Comparison of ENCODE assay signal across 10 mouse cellular contexts in the genomic region with DNA sequence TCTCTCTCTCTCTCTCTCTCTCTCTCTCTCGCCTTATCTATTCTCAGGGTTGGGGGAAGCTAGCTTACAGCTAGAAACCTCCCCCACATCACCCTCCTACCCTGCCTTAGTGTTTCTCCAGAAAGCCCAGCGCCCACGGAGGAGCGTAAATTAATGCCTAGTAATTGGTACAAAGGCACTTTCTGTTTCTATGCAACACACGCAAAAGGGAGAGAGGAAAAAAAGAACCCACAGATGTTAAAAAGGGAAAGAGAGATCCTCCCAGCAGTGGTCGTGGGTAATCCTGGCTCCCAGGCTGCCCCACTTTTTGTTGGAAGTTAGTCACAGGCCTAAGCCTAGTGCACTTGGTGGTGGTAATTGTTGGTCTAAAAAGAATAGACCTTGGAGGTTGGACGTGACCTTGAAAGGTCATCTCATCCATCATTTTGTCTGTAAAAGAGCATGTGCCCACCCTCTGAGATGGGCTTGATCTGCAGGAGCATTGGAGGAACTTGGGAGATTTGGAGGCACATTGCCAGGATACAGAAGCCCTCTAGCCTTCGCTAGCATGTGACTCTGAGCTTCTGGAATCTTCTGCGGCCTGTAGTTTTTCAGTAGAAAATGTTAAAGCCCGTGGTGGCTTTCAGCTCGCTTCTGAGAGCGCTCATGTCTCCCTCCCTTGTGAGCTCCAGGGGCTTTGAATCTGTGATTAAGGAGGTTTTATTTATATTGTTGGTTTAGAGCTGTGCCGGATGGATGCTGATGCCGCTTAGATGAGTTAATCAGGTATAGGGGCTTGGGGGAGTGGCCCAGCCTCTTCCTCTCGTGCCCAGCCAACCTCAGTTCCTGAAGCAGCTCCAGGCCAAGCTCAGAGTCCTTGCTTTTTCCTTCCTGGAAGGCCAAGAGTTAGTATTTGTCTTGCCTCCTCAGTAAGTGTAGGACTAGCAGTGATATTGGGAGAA. TPM values are rescaled to one million over a fixed set of nuclear protein-coding genes. Genes with fewer than 3 reads are reported as not detected.
DNase-seq lines count a peak whose midpoint lies in the region; ATAC-seq and TF ChIP-seq lines count a peak whose summit lies in the region.
"Had no signal": no experiment of that assay in that cellular context is flagged by ENCODE, and none has a peak within 500 bp of the region (broad histone marks: within the 10 kb centered on the region; RNA-seq: fewer than 3 reads in every experiment).

No protein-coding gene starts in this region.

- TF ChIP-seq EP300 in stomach, postnatal 0 days (optimal IDR thresholded peaks at IDR 0.05): no peak

- H3K27ac ChIP-seq in stomach, postnatal 0 days (replicated peaks): 0 out of 2 replicates have a peak overlapping the region, but pooled peaks have one; percentile 4

- H3K4me2 ChIP-seq in stomach, postnatal 0 days (replicated peaks; ENCODE audit: low read depth): 0 out of 2 replicates have a peak overlapping the region, but pooled peaks have one; percentile 14

- no peak for TF ChIP-seq CTCF in stomach, postnatal 0 days (IDR thresholded peaks at IDR 0.05; ENCODE audit: low read depth)
- no peak for TF ChIP-seq CTCF in lung, adult 2 months (IDR thresholded peaks at IDR 0.05; ENCODE audit: insufficient read depth, low read length)

- 71% methylated on average over 15 of the region's 15 CpGs for WGBS in stomach, postnatal 0 days
- 45% methylated on average over 15 of the region's 15 CpGs for WGBS in lung, adult 2 months

- intact Hi-C loops in heart, postnatal 25 days (cut with DNase I): no loop called here

- no peak overlapping the region for H3K4me3 ChIP-seq in stomach, postnatal 0 days (ENCODE audit: low read depth, low read length)
- H3K4me3 ChIP-seq in lung, adult 2 months (replicated peaks; ENCODE audit: extremely low read depth, low read depth, low read length): no peak overlapping the region

- H3K4me1 ChIP-seq in stomach, postnatal 0 days (replicated peaks; ENCODE audit: control insufficient read depth, insufficient read depth): peaks cover 9% of the 10 kb centered on the region
- H3K4me1 ChIP-seq in lung, adult 2 months (ENCODE audit: control insufficient read depth, insufficient read depth, low read length): peaks cover 52% of the 10 kb centered on the region

- H3K36me3 ChIP-seq in stomach, postnatal 0 days (ENCODE audit: control insufficient read depth, insufficient read depth, low read length): no peaks in the 10 kb centered on the region

- no peaks in the 10 kb centered on the region for H3K9me3 ChIP-seq in stomach, postnatal 0 days (ENCODE audit: control insufficient read depth, low read length)

- TF ChIP-seq POLR2A in lung, adult 2 months (IDR thresholded peaks at IDR 0.05; ENCODE audit: borderline replicate concordance, extremely low read depth, low read depth, low read length): no peak

- H3K9ac ChIP-seq in stomach, postnatal 0 days (ENCODE audit: low read length): 0 out of 2 replicates have a peak overlapping the region, but pooled peaks have one; percentile 4

- peak; percentile 95 for DNase-seq in heart, adult 11 months
- DNase-seq in heart, postnatal 25 days (ENCODE audit: low spot score): no peak
- peak; percentile 26 for DNase-seq in retina, postnatal 1 day
- no peak for DNase-seq in retina, embryonic 14.5 days (ENCODE audit: low spot score)
- DNase-seq in kidney, adult 9 months: peak; percentile 62
- no peak for DNase-seq in stomach, postnatal 0 days (ENCODE audit: low spot score)
- no peak for DNase-seq in lung, adult 2 months
- DNase-seq in spleen, postnatal 36 days (ENCODE audit: low spot score in 2 of 2): no peak

- ATAC-seq in stomach, postnatal 0 days (ENCODE audit: low FRiP score, low TSS enrichment): no peak
- ATAC-seq: intestine, embryonic 16.5 days; Patski had no signal

- no peaks in the 10 kb centered on the region for H3K27me3 ChIP-seq in stomach, postnatal 0 days (ENCODE audit: control insufficient read depth, insufficient read depth, low read length)
- H3K27me3 ChIP-seq: Patski had no signal

RNA-seq across cellular contexts. Expression of gene Klf9, which starts 6.3 kb away (rescaled TPM):
- 100 to 1,000 TPM; 101 to 130 TPM for total RNA-seq in heart, postnatal 25 days (2021)
- polyA plus RNA-seq in stomach, postnatal 0 days (2015; fragmentation: Nextera tagmentation; extraction: Ambion mirVana): 11.3 and 17.4 TPM in 2 replicates
- polyA plus RNA-seq in lung, adult 2 months (2012; rRNA removed): 46.9 and 97.8 TPM in 2 replicates

Comparison
In these comparisons a context has a peak if more than half of its experiments do, and no peak if none do; other contexts are left out.
1. DNase-seq: peak in heart, adult 11 months (single experiment), retina, postnatal 1 day (single experiment) and kidney, adult 9 months (single experiment); none in heart, postnatal 25 days (single experiment), retina, embryonic 14.5 days (single experiment), stomach, postnatal 0 days (single experiment), lung, adult 2 months (single experiment) and spleen, postnatal 36 days (0 of 2).